Mouse (Mus musculus) thymus, postnatal 4 days (tissue): ENCODE data around the gene Nprl3.
"Not testable (repeated sequence)": the region's sequence is repeated elsewhere in the genome, so short reads cannot be mapped to it uniquely, and the experiment has no call there.

Source experiments
- DNase-seq: peaks from one replicate; pipeline ENCODE4 v3.0.0; 2021

Gene Nprl3

DNA sequence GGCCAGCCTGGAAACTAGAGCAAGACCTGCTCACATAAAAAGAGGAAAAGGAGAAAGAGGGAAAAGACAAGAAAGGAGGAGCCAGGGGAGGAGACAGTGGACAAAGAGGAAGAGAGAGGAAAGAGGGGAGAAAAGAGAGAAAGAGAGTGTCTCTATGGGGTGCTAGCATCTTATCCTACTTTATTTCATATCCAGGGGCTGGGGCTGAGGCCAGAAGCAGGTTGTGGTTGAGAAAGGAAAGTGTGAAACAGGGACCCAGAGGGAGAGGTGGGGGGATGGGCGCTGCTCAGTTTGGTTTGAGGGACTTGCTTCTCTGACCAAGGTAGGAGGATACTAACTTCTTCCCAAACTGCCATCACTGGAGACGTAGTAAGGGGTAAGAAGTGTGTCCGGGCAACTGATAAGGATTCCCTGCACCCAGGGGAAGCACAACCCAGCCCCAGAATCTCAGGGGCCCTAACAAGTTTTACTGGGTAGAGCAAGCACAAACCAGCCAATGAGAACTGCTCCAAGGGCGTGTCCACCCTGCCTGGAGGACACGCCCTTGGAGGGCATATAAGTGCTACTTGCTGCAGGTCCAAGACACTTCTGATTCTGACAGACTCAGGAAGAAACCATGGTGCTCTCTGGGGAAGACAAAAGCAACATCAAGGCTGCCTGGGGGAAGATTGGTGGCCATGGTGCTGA lies 15.7 kb upstream of the Nprl3 start, which contains the start of gene Hba-a1:
Hba-a1 (plus strand) TSS at position 421 of the 687 bp plus-strand sequence.
- DNase-seq = not testable (repeated sequence)

DNA sequence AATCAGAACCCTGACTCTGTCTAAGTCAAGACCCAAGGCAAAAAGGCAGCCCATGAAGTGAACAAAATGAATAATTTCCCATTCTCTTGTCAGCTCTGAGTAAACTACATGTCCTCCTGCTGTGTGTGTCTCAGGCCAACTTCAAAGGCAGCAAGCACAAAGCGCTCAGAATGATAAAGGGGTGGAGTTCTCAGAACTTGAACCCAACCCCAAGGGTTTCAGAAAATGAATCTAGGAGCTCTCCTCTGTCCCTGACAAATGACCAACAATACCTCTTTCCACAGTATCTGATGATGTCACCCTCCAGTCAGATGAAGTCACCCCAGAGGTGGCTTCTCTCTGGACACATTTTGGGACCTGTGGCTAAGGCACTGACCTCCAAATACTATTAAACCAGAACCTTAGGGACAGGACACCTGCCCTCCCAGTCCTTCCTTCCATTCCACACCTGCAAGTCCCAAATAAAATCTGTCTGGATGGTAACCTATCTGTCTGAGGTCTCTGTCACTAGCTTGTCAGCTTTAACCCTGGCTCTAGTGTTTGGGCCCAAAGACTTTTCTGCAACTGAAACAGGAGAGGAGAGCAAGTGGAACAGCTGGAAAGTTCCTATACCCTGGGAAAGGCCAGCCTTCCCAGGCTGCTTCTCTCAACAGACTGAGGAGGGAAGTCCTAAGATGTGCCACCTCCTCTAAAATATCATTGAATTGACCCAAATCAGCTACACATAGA lies 14.1 kb upstream of the Nprl3 start:
- no peak for DNase-seq

DNA sequence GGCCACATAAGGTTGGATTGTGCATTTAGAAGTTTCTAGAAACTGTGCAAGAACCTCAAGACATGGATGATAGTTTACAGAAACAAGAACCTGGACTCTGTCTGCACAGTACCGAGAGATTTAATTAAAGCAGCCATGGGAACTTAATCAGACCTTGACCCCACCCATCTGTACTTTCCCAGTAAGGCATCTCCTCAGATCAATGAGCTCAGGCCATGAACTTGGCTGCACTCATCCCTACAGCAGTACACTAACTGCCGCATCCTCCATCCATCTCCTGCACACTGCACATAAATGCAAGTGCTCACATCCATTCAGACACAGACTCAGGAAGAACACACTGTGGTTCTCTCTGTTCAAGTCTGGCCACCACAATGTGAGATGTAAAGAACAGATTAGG lies 13.1 kb upstream of the Nprl3 start:
- no peak for DNase-seq

DNA sequence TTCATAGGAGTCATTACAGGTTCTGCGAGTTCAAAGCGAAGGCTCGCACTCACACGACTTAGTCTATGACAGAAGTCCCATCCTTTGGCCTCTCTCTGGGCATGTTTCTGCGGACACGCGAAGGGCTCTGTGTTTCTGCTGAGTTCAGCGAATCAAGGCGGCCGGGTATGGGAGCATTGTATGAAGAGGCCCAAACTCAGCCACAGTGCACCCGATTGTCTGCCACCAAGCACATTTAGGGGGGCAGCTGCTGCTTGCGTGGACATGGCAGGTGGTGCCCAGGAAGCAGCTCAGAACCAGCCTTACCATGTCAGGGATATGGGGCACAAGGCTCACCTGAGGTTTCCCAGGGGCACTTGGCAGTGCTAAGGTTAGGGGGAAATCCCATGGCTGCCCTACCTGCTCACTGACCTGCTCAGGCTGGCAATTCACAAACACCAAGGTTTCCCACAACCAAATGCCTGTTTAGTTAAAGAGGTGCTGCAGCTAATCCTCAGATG lies 11.0 kb upstream of the Nprl3 start:
- DNase-seq = no peak

DNA sequence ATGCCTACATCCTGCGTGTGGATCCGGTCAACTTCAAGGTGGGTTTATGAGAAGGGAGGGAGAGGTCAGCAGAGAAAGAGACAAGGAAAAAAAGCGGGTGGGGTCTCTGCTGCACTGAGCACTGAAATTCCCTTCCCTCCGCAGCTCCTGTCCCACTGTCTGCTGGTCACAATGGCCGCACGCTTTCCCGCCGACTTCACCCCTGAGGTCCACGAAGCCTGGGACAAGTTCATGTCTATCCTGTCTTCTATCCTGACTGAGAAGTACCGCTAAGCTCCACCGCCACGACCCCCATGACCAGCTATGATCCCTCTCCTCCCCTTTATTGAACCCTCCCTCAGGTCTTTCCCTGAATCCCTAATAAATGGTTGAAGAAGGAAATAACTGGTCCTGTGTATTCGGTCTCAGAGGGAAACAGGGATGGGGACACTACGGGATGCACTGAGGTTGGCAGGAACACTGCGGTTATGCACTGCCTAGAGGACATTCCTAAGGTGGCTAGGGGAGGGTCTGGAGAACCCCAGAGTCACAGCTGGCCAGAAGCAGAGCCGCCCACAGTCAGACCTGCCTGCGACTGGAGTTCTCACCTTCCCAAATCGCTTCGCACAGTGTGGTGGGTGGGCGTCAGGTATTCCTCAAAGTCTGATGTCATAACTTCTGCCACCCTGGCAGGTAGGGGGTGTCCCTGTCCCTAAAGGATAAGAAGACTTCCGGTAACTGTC lies 10.4 kb upstream of the Nprl3 start:
- DNase-seq = no peak

DNA sequence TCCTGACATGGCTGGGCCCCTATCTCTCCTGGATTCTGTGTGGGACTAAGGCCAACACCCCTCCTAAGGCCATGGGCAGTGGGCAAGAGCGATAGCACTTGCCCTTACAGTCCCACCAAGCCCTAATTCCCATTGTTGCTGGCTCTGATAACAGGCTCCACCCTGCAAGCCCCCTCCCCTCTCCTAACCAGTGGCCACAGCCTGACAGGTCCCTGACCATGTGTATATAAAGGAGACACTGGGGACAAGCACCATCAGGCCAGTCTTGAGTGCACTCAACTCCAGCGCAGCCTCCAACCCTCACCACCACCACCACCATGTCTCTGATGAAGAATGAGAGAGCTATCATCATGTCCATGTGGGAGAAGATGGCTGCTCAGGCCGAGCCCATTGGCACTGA lies 8.8 kb upstream of the Nprl3 start, which contains the start of gene Hba-x:
Hba-x (plus strand) TSS at position 54 of the 400 bp plus-strand sequence.
- DNase-seq = no peak

DNA sequence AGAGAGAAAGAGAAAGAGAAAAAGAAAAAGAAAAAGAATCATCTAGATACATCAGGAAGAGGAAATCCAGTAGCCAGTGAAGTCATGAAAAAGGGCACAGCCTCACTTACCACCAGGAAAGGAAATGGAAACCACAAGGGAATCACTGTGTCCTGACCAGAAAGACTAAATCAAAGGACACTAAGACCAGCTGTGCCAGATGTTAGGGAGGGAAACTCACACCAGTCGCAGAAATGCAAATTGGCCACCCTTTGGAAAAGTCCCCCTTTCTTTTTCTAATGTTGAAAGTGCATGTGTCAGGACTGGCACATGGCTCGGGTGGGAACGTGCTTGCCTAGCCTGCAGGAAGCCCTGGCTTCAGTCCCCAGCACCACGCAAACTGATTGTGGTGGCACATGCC lies 3.7 kb upstream of the Nprl3 start:
- DNase-seq = no peak

DNA sequence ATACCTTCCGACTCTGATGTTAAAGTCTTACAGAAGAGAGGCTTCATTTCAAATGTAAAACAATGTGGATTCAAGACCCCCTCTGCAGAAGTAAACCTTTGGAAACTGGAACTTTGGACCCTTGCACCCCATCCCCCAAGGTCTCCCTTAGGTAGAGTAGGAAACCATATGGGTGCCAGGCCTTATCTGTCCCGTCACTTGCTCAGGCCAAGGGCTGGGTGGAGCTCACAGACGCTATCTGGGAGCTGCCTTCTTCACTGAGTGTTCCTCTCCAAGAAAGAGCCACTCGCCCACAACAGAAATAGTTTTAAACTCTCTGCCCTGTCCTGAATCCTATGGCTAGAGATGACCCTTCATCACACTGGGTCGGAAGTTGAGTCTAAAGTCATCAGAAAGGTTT lies 1.4 kb upstream of the Nprl3 start:
- DNase-seq = no peak

DNA sequence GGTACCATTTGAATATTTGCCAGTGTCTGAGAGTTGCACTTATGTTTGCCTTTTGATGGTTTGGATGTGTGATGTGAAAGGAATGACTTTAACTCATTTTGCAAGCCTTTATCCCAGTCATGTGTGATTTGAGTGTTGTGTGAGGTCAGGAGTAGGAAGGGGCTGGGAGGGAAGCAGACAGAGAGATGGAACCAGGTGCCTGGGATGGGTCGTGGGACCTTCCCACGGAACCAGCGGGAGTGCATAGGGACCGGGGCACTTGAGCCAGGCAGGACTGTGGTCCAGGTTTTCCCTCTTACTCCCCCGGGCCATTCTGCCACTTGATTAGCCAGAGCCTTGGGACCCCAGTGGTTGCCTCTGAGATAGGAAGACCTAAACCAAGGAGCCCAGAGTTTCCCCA lies 457 bp upstream of the Nprl3 start:
- DNase-seq = peak; percentile 18

DNA sequence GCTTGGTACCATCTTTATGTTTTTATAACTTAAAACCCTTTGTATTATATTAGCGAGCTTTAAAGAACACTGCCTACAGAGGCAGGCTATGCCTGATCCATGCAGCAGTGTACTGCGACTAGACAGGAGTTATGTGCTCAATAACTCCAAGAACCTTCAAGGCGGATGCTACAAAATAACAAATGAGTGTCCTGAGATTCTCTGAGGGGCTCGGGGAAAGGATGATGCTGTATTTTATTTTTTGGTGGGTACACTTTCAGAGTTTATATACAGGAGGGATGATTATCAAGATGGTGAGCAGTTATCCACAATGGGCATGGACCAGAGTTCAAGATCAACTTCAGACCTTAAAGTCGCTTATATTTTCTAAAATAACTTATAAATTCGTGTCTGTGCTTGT lies 731 bp downstream of the Nprl3 start:
- no peak for DNase-seq

DNA sequence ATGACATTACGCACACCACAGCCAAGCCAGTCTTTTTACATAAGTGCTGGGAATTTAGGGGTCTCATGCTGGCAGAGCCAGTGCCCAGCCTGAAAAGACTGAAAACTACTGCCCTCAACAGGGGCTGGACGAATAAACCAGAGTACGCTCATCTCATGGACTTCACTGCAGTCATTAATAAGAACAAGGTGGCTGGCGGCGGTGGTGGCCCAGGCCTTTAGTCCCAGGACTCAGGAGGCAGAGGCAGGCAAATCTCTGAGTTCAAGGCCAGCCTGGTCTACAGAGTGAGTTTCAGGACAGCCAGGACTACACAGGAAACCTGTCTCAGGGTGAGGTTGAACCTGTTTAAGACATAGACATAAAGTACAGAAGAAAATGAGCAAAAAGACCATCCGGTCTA lies 1.3 kb downstream of the Nprl3 start:
- DNase-seq = peak; percentile 19

DNA sequence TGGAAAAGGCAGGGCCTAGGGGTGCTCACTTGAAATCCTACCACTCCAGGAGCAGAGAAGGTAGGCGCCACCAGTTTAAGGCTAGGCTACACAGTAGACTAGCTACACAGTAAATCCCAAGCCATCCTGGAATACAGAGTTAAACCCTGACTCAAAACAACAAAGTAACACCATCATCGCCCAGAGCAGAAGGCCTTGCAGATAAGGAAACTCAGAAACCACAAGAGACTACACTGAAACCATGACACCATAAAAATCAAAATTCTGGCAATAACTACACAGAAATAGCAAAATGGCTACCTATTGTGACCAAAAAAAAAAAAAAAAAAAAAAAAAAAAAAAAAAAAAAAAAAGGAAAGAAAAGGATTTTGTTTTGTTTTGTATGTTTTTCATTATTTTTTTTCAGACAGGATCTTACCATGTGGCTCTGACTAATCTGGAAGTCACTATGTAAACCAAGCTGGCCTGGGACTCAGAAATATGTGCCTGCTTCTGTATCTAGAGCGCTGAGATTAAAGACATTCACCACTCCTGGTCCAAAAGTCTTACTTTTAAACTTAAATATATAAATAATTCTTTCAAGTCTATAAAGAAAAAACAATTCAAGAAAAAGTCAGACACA lies 2.3 kb downstream of the Nprl3 start:
- no peak for DNase-seq

DNA sequence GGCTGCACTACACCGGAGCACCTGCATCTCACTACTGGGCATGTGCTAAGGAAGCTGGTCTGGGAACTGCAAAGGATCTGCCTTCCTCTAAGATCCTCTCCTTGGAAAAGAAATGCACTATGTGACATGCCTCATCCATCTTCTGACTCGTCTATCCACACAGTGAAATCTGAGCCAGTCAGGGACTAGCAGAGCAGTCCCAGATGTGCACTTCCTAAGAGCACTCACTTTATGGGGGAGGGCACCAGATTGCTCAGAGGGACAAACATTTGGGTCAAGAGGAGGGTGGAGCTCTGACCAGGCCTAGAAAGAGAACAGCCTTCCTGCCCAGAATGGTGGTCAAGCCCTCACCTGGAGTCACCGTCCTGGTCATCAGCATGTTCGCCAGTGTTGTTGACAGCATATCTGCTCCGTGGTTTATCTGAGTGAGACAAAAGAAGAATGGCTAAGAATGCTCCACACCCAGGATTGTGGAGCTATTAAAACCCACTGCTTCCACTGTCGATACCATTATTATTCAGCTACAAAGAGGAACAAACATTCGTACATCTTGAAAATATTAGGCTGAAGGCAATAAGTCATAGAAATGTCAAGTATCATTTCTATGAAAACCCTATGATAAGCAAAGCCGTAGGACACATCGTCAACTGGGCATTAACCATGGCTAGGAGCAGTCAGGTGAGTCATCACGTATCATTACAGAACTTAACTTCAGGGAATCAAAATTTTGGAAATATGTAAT lies 4.7 kb downstream of the Nprl3 start:
- DNase-seq = no peak

DNA sequence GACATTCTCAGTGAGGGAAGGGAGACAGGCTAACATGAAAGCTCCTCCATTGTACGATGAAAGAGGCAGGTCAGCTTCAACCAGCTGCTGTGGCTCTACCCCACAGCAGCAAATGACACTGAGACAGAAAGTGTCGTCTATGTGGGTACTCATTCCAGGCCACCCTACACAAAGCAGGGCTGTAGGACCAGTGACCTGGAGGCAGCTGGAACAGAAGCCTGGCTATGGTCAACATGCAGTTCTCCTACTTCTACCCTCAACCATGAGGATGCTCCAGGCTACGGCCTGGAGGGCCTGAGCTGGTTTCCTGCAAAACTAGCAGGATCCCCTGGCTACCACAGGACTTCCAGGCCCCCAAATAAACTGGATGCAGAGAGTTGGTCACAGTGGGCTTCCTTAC lies 10.9 kb downstream of the Nprl3 start:
- DNase-seq = no peak

DNA sequence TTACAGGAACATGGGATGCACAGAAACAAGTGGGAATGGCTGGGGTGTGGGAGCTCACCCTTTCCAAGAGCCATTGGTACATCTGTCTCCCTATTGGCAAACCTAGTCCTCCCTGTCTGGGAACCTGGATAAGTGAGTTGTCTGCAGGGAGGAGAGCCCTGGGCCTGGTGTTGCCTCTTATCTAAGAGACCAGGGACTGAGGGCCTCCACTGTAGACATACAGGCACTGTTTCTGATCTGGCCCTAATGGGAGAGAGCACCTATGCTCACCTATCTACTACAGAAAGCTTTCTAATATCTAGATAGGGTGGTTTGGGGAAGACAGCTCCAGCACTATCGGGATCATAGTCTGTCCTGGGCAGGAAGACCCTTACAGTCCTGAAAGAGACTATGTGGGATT lies 11.4 kb downstream of the Nprl3 start:
- no peak for DNase-seq

DNA sequence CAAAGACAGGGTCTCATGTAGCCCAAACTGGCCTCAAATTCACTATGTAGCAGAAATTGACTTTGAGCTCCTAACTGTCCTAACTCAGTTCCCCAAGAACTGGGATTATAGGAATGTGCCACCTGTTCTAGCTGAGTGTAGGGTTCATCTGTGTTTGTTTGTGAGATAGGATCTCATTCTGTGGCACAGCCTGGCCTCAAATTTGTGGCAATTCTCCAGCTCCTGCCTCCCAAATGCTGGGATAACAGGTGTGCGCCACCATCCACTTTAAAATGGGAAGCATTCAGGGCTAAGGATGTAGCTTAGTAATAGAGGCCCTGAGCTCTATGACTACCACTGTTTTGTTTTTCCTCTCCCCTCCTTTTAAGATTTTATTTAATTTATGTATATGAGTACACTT lies 14.4 kb downstream of the Nprl3 start:
- no peak for DNase-seq

DNA sequence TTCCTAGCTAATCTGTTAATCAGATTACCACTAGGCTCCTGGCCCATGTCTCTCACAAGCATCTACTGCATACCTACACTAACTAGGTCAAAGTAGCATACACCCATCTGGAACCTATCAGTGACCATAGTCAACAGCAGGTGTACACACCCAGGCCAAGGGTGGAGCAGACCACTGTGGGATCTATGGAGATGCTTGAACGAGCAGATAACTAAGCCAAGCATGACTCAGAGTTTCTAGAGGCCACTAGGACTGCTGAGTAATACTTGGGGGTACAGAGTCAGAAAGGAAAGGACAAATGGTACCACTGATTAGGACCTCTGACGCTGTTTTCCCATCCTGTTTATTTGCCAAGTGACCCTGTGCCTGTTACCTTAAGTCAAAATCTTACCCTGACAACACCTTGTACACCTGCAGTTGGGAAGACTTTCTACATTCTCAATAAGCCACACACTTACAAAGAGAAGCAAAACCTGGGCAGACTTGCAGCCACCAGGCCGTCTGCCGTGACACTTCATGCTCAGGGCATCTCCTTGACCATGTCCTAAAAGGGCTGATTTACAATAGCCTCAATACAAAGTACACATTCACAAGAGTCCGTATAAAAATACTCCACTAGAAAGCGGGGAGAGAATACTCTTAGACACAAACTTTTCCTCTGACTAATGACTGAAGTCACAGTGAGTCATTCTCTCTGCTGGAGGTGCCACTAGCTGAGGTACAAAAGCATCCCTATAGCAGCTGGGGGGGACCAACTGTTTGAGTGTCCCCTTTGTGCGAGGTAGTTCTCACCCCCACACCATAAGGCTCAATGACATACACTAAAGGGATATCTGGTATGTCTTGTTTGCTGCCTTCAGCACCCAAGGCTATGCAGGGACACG lies 16.4 kb downstream of the Nprl3 start:
- no peak for DNase-seq

DNA sequence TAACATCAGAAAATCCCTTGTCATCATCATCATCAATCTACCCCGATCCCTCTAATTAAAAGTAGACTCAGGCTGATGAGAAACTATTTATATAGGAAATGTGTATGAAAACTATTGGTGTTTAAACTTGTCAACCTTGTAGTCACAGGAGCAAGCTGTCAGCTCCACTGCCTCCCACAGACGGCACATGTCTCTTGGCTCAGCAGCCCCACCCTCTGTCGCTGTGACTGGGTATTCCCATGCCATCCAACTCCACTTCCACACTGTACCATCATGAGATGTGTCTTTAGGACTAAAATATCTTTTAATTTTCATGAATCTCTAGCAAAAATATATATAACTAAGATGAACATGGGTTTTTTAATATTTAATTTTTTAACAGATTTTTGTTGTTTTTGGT lies 19.2 kb downstream of the Nprl3 start:
- no peak for DNase-seq

DNA sequence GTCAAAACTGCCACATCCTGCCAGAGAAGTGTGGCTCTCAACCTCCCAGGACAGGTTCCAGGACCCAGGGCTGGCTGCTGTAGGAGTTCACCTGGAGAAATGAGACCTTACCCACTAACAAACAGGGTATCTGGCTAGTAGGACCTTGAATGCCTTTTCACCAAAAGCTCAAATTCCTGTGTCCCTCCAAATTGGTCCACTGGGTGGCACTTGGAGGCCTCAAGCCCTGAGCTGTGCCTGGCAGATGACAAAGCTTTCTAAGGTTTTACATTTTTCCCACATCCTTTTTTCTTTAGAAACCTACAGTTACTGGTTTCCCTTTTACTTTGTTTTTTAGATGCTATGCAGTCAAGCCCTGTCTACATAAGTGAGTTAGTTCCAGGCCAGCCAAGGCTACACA lies 20.4 kb downstream of the Nprl3 start:
- peak; percentile 52 for DNase-seq

DNA sequence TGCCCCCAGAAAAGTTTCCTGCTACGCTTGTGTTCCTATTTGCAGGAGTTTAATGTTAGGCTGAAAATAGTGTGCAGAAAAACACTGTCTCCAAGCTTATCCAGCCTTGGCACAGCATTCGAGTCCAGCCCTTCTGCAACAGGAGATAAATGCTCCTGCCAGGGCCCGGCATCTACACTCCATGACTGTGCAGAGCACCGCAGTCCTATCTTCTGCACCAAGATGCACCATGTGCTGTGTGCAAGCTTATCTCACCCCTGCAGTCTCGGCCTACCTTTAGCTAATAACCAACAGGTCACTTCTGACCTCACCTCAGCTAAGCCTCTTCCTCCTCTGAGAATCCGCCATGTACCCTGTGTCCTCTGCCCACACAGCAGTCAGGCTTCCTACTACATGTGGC lies 21.9 kb downstream of the Nprl3 start:
- DNase-seq = no peak

DNA sequence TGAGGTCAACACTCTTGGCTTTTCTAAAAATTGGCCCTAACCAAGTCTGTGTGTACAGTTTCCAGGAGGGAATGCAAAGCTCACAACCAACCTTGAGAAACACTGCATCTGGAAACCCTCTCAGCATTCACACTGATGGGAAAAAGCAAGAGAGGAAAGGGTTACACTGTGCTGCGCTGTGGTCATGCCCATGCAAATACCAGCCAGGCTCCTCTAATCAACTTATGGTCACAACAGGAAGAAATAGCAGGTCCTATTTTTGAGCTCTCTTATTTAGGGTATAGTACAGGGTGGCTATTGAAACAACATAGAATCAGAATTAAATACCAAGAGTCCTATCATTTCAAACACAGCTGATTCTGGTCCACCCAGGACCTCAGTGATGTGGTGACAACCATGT lies 22.9 kb downstream of the Nprl3 start:
- no peak for DNase-seq

DNA sequence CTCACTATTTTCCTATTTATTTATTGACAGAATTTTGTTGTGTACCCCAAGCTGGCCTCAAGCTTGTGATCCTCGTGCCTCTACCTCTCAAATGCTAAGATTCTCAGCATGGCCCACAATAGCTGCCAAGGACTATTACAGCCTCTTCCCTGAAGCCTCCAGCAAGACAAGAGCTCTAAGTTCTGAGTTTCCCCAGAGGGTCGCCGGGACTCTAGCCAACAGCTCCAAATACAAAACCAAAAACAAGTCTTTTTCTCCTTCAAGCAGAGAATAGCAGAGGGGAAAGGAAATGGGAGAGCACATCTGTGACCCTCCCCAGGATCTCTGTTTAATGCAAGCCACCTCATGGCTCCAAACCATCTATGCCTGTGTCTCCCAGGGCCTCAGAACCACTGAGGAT lies 23.4 kb downstream of the Nprl3 start:
- DNase-seq = no peak
